Mouse (Mus musculus): ENCODE data around the gene Clba1.

GRCm38 (mm10) chr12:112800476-112800875 is 8.3 kb upstream of the Clba1 start:
- TF ChIP-seq EP300 (IDR thresholded peaks at IDR 0.05; ENCODE audit: low read depth) (no peak), CTCF (IDR thresholded peaks at IDR 0.05; ENCODE audit: low read depth) (peak; percentile 89)
